Mouse (Mus musculus): ENCODE data around the gene Itga1. TPM values are rescaled to one million over a fixed set of nuclear protein-coding genes. Genes with fewer than 3 reads are reported as not detected.

Gene Itga1
- polyA plus RNA-seq, 1 experiment from 2014 or later, result 36.9 TPM

DNA sequence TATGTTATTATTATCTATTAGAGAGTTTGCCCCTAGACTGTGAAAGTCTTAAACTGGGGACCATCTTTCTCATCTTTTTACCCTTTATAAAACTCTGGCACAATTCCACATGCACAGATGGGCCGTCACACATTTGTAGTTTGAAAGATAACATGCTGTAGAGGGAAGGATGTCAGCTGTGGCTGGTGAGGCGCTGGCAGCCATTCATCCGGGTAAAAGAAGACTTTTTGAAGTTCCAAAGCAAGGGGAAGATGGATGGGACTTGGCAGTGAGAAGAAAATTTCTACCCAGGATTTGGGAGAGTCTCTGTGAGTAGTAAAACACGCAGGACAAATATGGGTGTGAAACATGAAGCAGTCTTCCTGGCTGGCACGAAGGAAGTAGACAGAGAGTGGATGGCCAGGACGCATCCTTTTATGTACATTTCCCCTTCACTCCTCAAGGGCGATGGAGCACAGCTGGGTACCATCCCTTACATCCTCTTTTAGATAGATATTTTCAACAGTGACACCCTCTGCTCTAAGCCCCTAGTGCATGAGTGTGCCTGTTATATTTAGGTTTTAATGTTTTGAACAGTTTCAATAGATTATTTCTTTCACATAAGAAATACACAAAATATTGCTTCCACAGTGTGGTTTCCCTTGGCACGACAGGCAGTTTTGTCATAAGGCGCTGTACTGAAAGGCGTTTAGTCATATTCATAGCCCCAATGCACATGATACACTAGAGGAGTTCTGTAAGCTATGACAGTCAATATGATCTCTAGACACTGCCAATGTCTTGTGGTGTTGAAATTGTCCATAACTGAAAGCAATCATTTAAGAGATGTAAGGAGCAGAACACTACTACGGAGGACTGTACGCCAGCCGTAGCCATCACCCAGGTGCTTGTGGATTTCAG, 50.9 kb downstream of the Itga1 start:
- Histone ChIP-seq H3K4me3 (ENCODE audit: low read length) (no peak overlapping the region), H3K4me2 (ENCODE audit: low read depth, low read length) (no peak overlapping the region), H3K27ac (ENCODE audit: low read length) (peak overlapping the region; percentile 69), H3K9ac (ENCODE audit: low read length) (no peak overlapping the region), H3K4me1 (replicated peaks; ENCODE audit: control insufficient read depth, insufficient read depth, low read length) (peaks cover 24% of the 10 kb centered on the region), H3K9me3 (ENCODE audit: control insufficient read depth, low read length) (no peaks in the 10 kb centered on the region), H3K36me3 (ENCODE audit: control insufficient read depth, insufficient read depth, low read length) (no peaks in the 10 kb centered on the region), H3K27me3 (ENCODE audit: control insufficient read depth, insufficient read depth, low read depth, low read length) (no peaks in the 10 kb centered on the region)
- 41% methylated on average over 13 of the region's 13 CpGs for WGBS
- ATAC-seq (ENCODE audit: low read depth), result peak; percentile 96

DNA sequence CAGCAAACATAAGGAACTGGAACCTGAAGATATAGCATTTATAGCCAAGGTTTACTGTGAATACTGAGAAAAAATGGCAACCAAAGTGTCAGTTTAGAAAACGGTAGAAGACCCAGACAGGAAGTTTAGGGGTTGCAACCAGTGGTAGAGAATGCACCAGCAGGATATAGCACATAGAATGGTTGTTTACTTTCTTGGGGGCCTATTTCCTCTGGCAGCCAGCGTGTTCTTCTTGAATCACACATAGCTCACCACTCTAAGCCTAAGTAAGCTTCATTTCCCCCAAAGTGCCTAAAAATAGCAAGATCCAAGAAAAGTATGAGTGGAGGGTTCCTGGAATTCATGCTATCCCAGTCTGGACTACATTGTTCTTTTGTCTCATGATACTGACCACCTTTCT, 59.1 kb downstream of the Itga1 start:
- H3K4me1 ChIP-seq (replicated peaks; ENCODE audit: control insufficient read depth, insufficient read depth, low read length), result peaks cover 5% of the 10 kb centered on the region; the same call in 1 of the 2 replicates
- no peaks in the 10 kb centered on the region for H3K36me3 ChIP-seq (ENCODE audit: control insufficient read depth, insufficient read depth, low read length)
- 15% methylated on average over 2 of the region's 2 CpGs for WGBS
- H3K9me3 ChIP-seq (ENCODE audit: control insufficient read depth, low read length), result no peaks in the 10 kb centered on the region
- H3K4me2 ChIP-seq (ENCODE audit: low read depth, low read length), result no peak overlapping the region
- peak overlapping the region; percentile 51 for H3K27ac ChIP-seq (ENCODE audit: low read length)
- no peaks in the 10 kb centered on the region for H3K27me3 ChIP-seq (ENCODE audit: control insufficient read depth, insufficient read depth, low read depth, low read length)
- H3K9ac ChIP-seq (ENCODE audit: low read length), result no peak overlapping the region
- ATAC-seq (ENCODE audit: low read depth), result peak; percentile 74
- H3K4me3 ChIP-seq (ENCODE audit: low read length), result no peak overlapping the region

DNA sequence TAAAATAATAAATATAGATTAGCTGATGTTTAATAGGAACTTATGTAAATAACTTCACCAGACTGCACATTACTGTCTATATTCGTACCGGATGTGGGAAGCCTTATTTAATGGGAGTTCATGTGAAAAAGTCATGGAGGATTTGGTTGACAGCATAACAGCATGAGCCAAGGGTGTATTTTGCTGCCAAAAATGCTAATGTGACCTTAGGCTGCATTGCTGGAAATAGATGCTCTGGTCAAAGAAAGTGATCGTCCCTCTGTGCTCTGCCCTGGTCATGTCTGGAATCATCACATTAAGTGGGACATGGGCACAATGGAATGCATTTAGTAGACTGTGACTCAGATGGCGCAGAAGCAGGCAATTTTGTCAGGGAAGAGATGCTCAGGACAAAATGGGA, 64.5 kb downstream of the Itga1 start:
- H3K27me3 ChIP-seq (ENCODE audit: control insufficient read depth, insufficient read depth, low read depth, low read length), result no peaks in the 10 kb centered on the region
- WGBS, result 60% methylated on average over 4 of the region's 4 CpGs
- peak; percentile 77 for ATAC-seq (ENCODE audit: low read depth)

DNA sequence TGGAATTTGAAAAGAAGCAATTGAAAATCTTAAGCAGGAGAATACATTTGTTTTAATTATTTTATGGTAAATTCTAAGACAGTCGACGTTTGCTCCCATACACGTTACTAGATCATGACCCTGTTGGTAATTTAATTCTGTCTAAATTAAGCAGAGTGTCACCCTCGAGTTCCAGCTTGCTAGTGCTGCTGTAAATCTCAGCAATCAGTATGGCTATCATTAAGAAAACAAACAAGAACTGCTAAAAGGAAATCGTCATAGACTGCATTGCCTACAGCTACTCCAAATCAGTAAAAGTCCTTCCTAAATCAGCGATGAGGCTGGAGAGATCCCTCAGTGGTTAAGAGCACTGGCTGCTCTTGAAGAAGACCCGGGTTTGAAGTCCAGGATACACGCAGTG, 66.4 kb downstream of the Itga1 start:
- peaks cover 5% of the 10 kb centered on the region for H3K4me1 ChIP-seq (replicated peaks; ENCODE audit: control insufficient read depth, insufficient read depth, low read length)
- H3K9me3 ChIP-seq (ENCODE audit: control insufficient read depth, low read length), result no peaks in the 10 kb centered on the region
- H3K27me3 ChIP-seq (ENCODE audit: control insufficient read depth, insufficient read depth, low read depth, low read length), result no peaks in the 10 kb centered on the region
- WGBS, result 40% methylated on average over 8 of the region's 8 CpGs
- H3K9ac ChIP-seq (ENCODE audit: low read length), result no peak overlapping the region
- H3K4me3 ChIP-seq (ENCODE audit: low read length), result no peak overlapping the region
- H3K4me2 ChIP-seq (ENCODE audit: low read depth, low read length), result no peak overlapping the region
- no peak overlapping the region for H3K27ac ChIP-seq (ENCODE audit: low read length)
- no peaks in the 10 kb centered on the region for H3K36me3 ChIP-seq (ENCODE audit: control insufficient read depth, insufficient read depth, low read length)
- no peak for ATAC-seq (ENCODE audit: low read depth)

More for the DNA sequence above, 64.5 kb downstream of the Itga1 start:
- peaks cover 5% of the 10 kb centered on the region for H3K4me1 ChIP-seq (replicated peaks; ENCODE audit: control insufficient read depth, insufficient read depth, low read length)
- H3K9me3 ChIP-seq (ENCODE audit: control insufficient read depth, low read length), result no peaks in the 10 kb centered on the region
- no peak overlapping the region for H3K9ac ChIP-seq (ENCODE audit: low read length)
- H3K36me3 ChIP-seq (ENCODE audit: control insufficient read depth, insufficient read depth, low read length), result no peaks in the 10 kb centered on the region
- H3K4me3 ChIP-seq (ENCODE audit: low read length), result no peak overlapping the region
- H3K4me2 ChIP-seq (ENCODE audit: low read depth, low read length), result no peak overlapping the region
- H3K27ac ChIP-seq (ENCODE audit: low read length), result no peak overlapping the region

DNA sequence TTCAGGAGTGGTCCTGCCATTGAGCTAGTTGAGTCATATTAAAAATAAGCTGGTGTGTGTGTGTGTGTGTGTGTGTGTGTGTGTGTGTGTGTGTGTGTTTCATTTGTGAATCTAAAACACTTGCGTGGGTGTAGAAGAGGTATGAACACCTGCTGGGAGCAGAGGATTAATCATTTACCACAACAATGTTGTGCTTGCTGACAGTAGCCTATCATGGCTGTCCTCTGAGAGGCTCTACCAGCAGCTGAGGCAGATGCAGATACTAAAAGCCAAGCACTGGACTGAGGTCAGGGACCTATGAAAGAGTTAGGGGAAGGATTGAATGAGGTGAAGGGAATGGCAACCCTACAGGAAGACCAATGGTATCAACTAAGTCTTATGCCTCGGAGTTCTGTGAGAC, 68.6 kb downstream of the Itga1 start:
- H3K9me3 ChIP-seq (ENCODE audit: control insufficient read depth, low read length), result no peaks in the 10 kb centered on the region
- no peak for ATAC-seq (ENCODE audit: low read depth)
- WGBS, result 80% methylated on average over 2 of the region's 2 CpGs

DNA sequence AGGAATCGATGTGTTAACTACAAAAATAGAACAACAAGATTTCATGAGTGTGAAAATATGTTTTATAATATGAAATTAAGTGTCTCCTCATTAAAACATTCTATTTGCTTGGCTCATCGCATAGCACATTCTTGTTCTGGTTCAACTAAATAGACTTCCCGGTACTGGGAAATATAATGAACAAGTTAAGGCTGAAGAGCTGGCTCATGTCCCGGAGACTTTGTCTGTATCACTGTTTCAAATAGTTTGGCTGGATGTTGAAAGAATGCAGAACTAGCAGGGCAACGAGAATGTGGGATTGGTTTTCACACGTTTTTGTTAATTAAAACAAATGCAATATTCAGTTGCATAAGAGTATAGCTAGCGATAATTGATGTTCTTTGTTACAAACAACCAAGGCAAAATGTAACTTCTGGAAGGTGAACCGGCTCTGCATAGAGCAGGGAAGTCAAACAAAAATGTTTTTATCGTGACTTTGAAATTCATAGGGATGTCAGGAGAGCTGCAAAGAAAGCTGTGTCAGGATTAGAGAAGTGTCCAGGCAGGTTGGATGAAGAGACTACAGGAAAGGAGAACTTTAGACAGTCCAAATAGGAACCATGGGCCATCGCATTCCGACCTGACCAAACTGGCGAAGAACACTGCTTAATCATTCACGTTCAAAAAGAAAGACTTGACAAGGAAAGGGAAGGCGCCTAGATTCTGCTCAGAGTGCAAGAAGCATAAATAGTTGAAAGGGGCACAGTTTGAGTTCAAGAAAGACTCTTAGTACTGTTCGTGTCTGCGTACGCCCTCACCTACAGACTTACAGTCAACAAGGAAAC, 70.4 kb downstream of the Itga1 start:
- Histone ChIP-seq H3K9ac (ENCODE audit: low read length) (no peak overlapping the region), H3K27ac (ENCODE audit: low read length) (peak overlapping the region; percentile 29; the same call in 1 of the 2 replicates), H3K27me3 (ENCODE audit: control insufficient read depth, insufficient read depth, low read depth, low read length) (no peaks in the 10 kb centered on the region), H3K9me3 (ENCODE audit: control insufficient read depth, low read length) (no peaks in the 10 kb centered on the region), H3K4me1 (replicated peaks; ENCODE audit: control insufficient read depth, insufficient read depth, low read length) (no peaks in the 10 kb centered on the region), H3K4me3 (ENCODE audit: low read length) (no peak overlapping the region), H3K36me3 (ENCODE audit: control insufficient read depth, insufficient read depth, low read length) (no peaks in the 10 kb centered on the region), H3K4me2 (ENCODE audit: low read depth, low read length) (no peak overlapping the region)
- peak; percentile 68; the same call in 1 of the 2 replicates for ATAC-seq (ENCODE audit: low read depth)
- WGBS, result 60% methylated on average over 17 of the region's 17 CpGs

More for the DNA sequence above, 68.6 kb downstream of the Itga1 start:
- H3K27ac ChIP-seq (ENCODE audit: low read length), result no peak overlapping the region
- H3K4me1 ChIP-seq (replicated peaks; ENCODE audit: control insufficient read depth, insufficient read depth, low read length), result peaks cover 5% of the 10 kb centered on the region
- no peak overlapping the region for H3K9ac ChIP-seq (ENCODE audit: low read length)
- H3K36me3 ChIP-seq (ENCODE audit: control insufficient read depth, insufficient read depth, low read length), result no peaks in the 10 kb centered on the region
- H3K4me3 ChIP-seq (ENCODE audit: low read length), result no peak overlapping the region
- no peaks in the 10 kb centered on the region for H3K27me3 ChIP-seq (ENCODE audit: control insufficient read depth, insufficient read depth, low read depth, low read length)
- no peak overlapping the region for H3K4me2 ChIP-seq (ENCODE audit: low read depth, low read length)

DNA sequence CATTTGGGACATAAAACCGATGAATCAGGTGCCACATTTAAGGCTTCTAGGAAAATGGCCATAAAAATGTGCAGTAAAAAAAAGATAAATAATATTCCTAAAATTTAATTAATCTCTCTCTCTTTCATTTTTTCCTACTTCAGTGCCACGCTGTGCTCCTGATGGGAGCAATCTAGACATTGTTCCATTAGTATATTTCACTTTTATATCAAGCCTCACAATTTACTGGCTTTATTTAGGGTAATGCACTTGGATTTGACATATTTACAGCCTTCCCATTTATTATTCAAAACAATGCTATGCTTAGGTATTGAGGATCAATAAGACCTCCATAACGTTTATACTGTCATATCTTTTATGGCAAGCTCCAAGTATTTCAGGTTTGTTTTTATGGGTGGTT, 76.4 kb downstream of the Itga1 start:
- Histone ChIP-seq H3K27ac (ENCODE audit: low read length) (no peak overlapping the region), H3K27me3 (ENCODE audit: control insufficient read depth, insufficient read depth, low read depth, low read length) (no peaks in the 10 kb centered on the region), H3K9ac (ENCODE audit: low read length) (no peak overlapping the region), H3K9me3 (ENCODE audit: control insufficient read depth, low read length) (no peaks in the 10 kb centered on the region), H3K4me2 (ENCODE audit: low read depth, low read length) (no peak overlapping the region), H3K4me3 (ENCODE audit: low read length) (no peak overlapping the region), H3K36me3 (ENCODE audit: control insufficient read depth, insufficient read depth, low read length) (no peaks in the 10 kb centered on the region), H3K4me1 (replicated peaks; ENCODE audit: control insufficient read depth, insufficient read depth, low read length) (no peaks in the 10 kb centered on the region)
- ATAC-seq (ENCODE audit: low read depth), result no peak
- WGBS, result 84% methylated on average over 3 of the region's 3 CpGs

DNA sequence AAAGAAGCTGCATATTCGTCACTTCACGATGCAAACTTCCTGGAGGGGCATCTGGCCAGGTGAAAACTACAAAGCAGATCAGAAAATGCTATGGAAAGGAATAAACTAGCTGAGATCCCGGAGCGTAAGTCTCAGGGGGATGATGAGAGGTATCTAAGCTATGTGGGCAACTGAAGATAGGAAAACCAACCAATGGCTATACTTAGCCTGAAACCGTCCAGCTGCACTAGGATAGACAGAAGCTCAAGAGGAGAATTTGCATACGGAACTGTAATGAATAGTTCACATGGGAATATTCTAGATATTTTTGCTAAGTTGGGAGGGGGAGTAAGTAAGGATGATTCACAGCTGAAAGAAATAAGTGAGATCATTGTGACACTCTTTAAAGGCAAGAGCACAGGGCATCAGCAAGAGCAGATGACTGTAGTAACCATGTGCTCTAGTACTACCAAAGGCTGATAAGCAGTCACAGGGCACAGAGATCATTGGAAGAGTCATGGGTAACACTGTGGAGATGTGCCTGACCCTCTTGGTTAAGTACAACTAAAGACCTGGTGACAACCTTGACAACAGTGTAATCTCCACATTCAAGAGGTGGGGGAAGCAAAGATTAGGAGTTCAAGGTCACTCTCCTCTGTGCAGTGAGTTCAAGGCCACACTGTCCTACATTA, 79.5 kb downstream of the Itga1 start:
- Histone ChIP-seq H3K36me3 (ENCODE audit: control insufficient read depth, insufficient read depth, low read length) (no peaks in the 10 kb centered on the region), H3K27me3 (ENCODE audit: control insufficient read depth, insufficient read depth, low read depth, low read length) (no peaks in the 10 kb centered on the region), H3K4me1 (replicated peaks; ENCODE audit: control insufficient read depth, insufficient read depth, low read length) (no peaks in the 10 kb centered on the region), H3K27ac (ENCODE audit: low read length) (no peak overlapping the region), H3K9me3 (ENCODE audit: control insufficient read depth, low read length) (no peaks in the 10 kb centered on the region), H3K4me2 (ENCODE audit: low read depth, low read length) (no peak overlapping the region), H3K9ac (ENCODE audit: low read length) (no peak overlapping the region), H3K4me3 (ENCODE audit: low read length) (no peak overlapping the region)
- no peak for ATAC-seq (ENCODE audit: low read depth)
- WGBS, result 88% methylated on average over 6 of the region's 6 CpGs

DNA sequence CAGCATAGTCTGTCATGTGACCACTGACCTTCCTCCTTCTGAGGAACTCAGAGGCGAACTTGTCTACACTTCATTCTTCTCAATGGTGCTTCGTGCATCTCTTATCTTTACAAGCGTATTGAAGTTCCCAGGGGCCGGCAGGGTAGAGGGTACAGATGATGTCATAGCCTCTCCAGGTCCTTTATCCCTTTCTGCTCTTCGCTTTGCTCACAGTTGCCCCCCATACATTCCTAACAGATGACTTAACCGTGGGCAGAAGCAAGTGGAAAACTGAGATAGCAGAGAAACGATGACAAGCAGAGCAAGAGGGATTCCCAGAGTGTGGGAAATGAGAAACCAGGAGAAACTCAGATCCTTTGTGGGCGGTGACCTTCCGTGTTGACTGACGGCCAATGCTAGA, 80.4 kb downstream of the Itga1 start:
- Histone ChIP-seq H3K4me1 (replicated peaks; ENCODE audit: control insufficient read depth, insufficient read depth, low read length) (no peaks in the 10 kb centered on the region), H3K4me3 (ENCODE audit: low read length) (no peak overlapping the region), H3K4me2 (ENCODE audit: low read depth, low read length) (no peak overlapping the region), H3K9ac (ENCODE audit: low read length) (no peak overlapping the region), H3K9me3 (ENCODE audit: control insufficient read depth, low read length) (no peaks in the 10 kb centered on the region), H3K36me3 (ENCODE audit: control insufficient read depth, insufficient read depth, low read length) (no peaks in the 10 kb centered on the region), H3K27me3 (ENCODE audit: control insufficient read depth, insufficient read depth, low read depth, low read length) (no peaks in the 10 kb centered on the region), H3K27ac (ENCODE audit: low read length) (no peak overlapping the region)
- 0 out of 2 replicates have a peak, but pooled peaks have one; percentile 2 for ATAC-seq (ENCODE audit: low read depth)
- 35% methylated on average over 10 of the region's 10 CpGs for WGBS
